Mouse (Mus musculus) limb, embryonic 10.5 days (tissue): Measurements from ENCODE around the gene Pygo2. TPM values are rescaled to one million over a fixed set of nuclear protein-coding genes. Genes with fewer than 3 reads are reported as not detected.
"Not testable (repeated sequence)": the region's sequence is repeated elsewhere in the genome, so short reads cannot be mapped to it uniquely, and the experiment has no call there.

Experiments
- DNase-seq: peaks from one replicate; pipeline ENCODE4 v3.0.0-alpha.2; 2017; ENCODE audit warnings: low spot score
- H3K27ac ChIP-seq: fragments of 300-500 bp; sonication (generic); 2 replicates; pipeline ENCODE4 v1.5.1; 2016; ENCODE audit warnings: mild to moderate bottlenecking
- H3K27me3 ChIP-seq: fragments of 300-500 bp; sonication (generic); 2 replicates; pipeline ENCODE4 v1.6.1; 2016; ENCODE audit warnings: low read depth, mild to moderate bottlenecking; ENCODE audit not compliant: poor library complexity, severe bottlenecking
- H3K36me3 ChIP-seq: fragments of 300-500 bp; sonication (generic); 2 replicates; pipeline ENCODE4 v1.6.1; 2016; ENCODE audit warnings: mild to moderate bottlenecking, moderate library complexity
- H3K4me1 ChIP-seq: fragments of 300-500 bp; sonication (generic); 2 replicates; pipeline ENCODE4 v1.6.1; 2016
- H3K4me3 ChIP-seq: fragments of 300-500 bp; sonication (generic); 2 replicates; pipeline ENCODE4 v1.5.1; 2016; ENCODE audit warnings: mild to moderate bottlenecking, moderate library complexity
- H3K9me3 ChIP-seq: fragments of 300-500 bp; sonication (generic); replicated peaks from 2 replicates; pipeline ENCODE4 v1.6.1; 2016; ENCODE audit warnings: mild to moderate bottlenecking
- WGBS: fragments of 180-500 bp; shearing (Covaris S2); methylation state at CpG from one replicate; pipeline ENCODE4 v1.1.7; 2016; 5-methylcytosine and 5-hydroxymethylcytosine counted together
- polyA plus RNA-seq: library from polyadenylated mRNA; unstranded; fragments of >200 nt; fragmentation: Nextera tagmentation; extraction: Ambion mirVana; gene quantifications from 2 replicates; pipeline ENCODE4 v1.2.1, GENCODE M21; 2016

The Pygo2 gene
- polyA plus RNA-seq, 1 experiment from 2014 or later: 53.5 TPM

DNA sequence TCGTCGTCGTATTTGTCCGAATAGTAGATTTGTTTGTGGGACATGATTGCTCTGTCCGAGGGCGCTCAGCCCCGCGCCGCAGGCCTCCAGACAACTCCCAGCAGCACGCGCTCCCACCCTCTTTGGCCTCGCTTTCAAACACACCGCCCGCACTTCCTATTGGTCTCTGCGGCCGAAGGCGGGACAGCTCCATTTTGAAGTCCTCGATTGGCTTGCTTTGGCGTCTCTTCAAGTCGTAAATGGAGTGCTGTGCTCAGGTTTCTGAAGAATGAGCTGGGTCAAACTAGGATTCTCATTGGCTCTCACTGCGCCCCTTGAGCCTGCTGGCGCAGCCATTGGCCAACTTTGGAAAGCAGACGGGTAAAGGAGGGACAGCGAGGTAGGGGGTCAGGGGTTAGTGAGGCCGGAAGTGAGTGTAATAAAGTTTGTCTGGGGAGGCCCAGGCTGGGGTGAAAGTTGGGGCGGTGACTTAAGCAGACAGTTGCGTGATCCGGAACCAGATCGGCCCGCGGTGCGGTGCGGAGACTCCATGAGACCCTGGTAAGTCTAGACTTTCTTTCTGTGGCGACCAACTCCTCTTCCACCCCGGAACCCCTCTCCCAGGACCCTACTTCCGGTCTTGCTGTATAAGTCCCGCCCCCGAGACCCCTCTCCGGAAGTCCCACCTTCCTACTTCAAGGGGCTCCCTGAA lies 11.7 kb upstream of the Pygo2 start, which contains the start of the genes Cks1b and Shc1:
Cks1b (minus strand) TSS at position 214 of the 691 bp plus-strand sequence.
Shc1 (plus strand) TSS at position 274 of the 691 bp plus-strand sequence.
- peaks cover 45% of the 10 kb centered on the region for H3K36me3 ChIP-seq
- H3K4me3 ChIP-seq: peak within 1 kb of the TSS; percentile 73
- DNase-seq: peak; percentile 88
- peaks cover 48% of the 10 kb centered on the region for H3K4me1 ChIP-seq
- H3K27me3 ChIP-seq: no peaks in the 10 kb centered on the region
- under 1% methylated on average over 39 of the region's 39 CpGs for WGBS
- peak within 1 kb of the TSS; percentile 88 for H3K27ac ChIP-seq
- no peaks in the 10 kb centered on the region for H3K9me3 ChIP-seq

DNA sequence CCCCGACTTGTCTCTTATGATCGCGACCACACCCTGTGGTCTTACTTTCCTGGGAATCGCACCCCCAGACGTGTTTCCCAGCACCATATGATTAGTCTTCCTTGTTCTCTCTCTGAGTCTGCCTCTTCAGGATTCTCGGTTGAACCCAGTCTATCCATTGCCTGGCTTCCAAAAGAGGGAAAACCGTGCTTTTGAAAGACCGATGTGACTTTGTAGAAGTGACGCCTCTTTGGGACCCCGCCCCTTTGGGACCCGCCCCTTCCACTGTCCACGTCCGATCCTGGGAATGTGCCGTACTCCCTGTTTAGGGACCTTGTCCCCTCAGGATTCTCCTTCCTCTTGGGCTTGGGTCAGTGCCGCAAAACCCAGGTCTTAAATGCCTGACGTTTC lies 11.2 kb upstream of the Pygo2 start:
- H3K36me3 ChIP-seq: peaks cover 46% of the 10 kb centered on the region
- H3K27ac ChIP-seq: peak overlapping the region; percentile 88
- DNase-seq: peak; percentile 84
- H3K27me3 ChIP-seq: no peaks in the 10 kb centered on the region
- H3K9me3 ChIP-seq: no peaks in the 10 kb centered on the region
- H3K4me1 ChIP-seq: peaks cover 50% of the 10 kb centered on the region
- WGBS: under 1% methylated on average over 16 of the region's 16 CpGs
- peak overlapping the region; percentile 73 for H3K4me3 ChIP-seq

DNA sequence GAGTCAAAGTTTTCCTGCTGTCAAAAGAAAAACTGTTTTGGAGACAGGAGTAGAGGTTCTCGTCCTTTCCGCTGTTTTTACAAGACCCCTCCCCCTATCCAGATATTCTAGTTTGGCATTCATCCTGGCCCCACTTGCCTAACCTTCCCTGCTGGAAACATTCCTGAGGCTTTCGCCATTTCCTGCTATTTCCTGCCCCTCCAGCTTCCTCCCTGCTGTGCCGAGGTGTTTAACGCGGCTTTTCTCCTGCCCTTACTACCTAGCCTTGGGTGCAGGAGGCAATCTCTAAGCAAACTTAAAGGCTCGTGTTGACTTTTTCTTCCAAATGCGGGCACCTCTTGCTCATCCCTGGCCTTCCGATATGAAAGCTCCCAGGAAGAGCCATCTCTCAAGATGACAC lies 10.4 kb upstream of the Pygo2 start:
- Histone ChIP-seq H3K36me3 (peaks cover 46% of the 10 kb centered on the region), H3K4me1 (peaks cover 50% of the 10 kb centered on the region), H3K27me3 (no peaks in the 10 kb centered on the region), H3K27ac (peak overlapping the region; percentile 88), H3K9me3 (no peaks in the 10 kb centered on the region), H3K4me3 (peak overlapping the region; percentile 73)
- DNase-seq: peak; percentile 62
- WGBS: 2% methylated on average over 9 of the region's 9 CpGs

DNA sequence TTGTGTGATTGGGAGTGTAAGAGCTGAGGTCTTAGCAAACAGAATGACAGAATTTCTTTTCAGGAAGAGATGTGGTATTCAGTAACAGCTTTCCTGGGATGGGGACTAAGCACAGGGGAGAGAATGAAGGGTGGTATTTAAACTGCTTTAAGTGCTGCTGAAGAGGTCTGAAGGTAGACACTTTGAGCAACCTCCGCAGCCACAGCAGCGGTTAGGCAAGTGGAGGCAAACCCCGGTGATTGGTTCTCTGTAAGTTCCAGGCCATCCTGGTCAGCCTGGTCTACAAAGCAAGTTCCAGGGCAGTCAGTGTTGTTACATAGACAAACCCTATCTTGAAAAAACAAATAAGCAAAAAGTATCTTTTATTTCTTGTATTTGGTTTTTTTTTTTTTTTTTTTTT lies 10.0 kb upstream of the Pygo2 start:
- Histone ChIP-seq H3K36me3 (peaks cover 46% of the 10 kb centered on the region), H3K27ac (peak overlapping the region; percentile 88), H3K9me3 (no peaks in the 10 kb centered on the region), H3K4me1 (peaks cover 50% of the 10 kb centered on the region), H3K27me3 (no peaks in the 10 kb centered on the region), H3K4me3 (peak overlapping the region; percentile 73)
- no peak for DNase-seq
- WGBS: 22% methylated on average over 3 of the region's 3 CpGs

DNA sequence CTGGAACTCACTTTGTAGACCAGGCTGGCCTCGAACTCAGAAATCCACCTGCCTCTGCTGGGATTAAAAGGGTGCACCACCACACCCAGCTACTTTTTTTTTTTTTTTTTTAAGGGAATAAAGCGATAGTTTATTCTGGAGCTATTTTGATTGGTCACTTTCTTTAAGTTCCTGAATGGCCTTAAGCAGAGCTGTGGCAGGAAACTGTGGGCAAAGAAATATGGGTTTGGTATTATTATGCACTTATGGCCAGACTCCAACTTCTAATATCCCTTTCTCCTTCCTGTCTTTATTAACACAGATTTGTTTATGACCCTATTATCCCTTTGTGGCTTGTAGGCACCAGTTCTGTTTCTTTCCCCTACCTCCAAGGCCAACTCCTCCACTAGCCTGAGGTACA lies 9.6 kb upstream of the Pygo2 start:
- Histone ChIP-seq H3K27me3 (no peaks in the 10 kb centered on the region), H3K4me1 (peaks cover 50% of the 10 kb centered on the region), H3K9me3 (no peaks in the 10 kb centered on the region), H3K36me3 (peaks cover 46% of the 10 kb centered on the region), H3K4me3 (peak overlapping the region; percentile 73), H3K27ac (peak overlapping the region; percentile 87)
- no peak for DNase-seq
- WGBS: 43% methylated on average over 2 of the region's 2 CpGs

DNA sequence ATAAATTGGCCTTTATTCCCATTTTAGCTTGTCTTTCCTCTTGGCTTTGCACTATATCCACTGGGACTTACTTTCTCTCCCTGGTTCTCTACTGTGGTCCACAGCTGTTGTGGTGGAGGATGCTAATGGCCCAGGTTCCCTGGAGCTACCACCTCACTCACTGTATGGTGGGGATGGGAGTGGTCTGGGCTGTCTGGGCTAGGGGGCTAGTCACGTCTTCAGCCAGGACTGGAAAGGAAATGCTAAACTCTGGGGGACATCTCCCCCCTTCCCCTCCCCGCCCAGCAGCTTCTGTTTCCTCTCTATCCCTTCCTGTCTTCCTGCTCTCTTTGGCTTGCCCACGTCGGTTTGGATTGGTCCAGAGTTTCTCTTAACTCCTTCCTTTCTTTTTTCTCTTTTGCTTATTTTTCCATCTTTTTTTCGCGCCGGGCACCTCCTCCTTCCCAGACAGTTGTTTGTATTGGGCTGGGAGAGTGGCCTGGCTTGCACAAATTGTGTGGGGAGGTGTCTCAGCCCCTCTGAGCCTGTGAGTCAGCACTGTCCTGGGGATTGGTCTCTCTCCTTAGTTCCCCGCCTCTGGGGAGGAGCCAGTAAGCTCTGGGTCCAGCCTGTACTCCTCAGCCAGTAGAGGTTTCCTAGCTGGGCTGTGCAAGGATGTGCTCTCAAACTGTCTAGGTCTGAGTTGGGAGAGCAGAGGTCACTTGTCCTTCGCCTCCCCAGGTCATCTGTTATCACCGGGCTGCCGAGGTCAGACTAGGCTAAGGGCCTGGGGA lies 8.8 kb upstream of the Pygo2 start:
- DNase-seq: peak; percentile 68
- WGBS: 3% methylated on average over 11 of the region's 11 CpGs
- peaks cover 50% of the 10 kb centered on the region for H3K4me1 ChIP-seq

DNA sequence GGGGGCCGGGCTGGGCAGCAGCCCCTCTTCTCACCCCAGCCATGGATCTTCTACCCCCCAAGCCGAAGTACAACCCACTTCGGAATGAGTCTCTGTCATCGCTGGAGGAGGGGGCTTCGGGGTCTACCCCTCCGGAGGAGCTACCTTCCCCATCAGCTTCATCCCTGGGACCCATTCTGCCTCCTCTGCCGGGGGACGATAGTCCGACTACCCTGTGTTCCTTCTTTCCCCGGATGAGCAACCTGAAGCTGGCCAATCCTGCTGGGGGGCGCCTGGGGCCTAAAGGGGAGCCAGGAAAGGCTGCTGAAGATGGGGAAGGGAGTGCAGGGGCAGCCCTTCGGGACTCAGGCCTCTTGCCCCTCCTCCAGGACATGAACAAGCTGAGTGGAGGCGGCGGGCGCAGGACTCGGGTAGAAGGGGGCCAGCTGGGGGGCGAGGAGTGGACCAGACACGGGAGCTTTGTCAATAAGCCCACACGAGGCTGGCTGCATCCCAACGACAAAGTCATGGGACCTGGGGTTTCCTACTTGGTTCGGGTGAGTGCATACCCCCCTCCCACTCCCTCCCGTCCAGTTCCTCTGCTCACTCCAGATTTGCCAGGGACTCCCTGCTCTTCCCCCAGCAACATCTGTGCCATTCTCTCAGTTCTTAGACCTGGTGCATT lies 8.1 kb upstream of the Pygo2 start:
- peak overlapping the region; percentile 55 for H3K4me3 ChIP-seq
- peak overlapping the region; percentile 87 for H3K27ac ChIP-seq
- H3K4me1 ChIP-seq: peaks cover 44% of the 10 kb centered on the region
- DNase-seq: peak; percentile 38
- H3K36me3 ChIP-seq: peaks cover 47% of the 10 kb centered on the region
- no peaks in the 10 kb centered on the region for H3K27me3 ChIP-seq
- H3K9me3 ChIP-seq: no peaks in the 10 kb centered on the region
- 7% methylated on average over 22 of the region's 22 CpGs for WGBS

More for the DNA sequence above, 8.8 kb upstream of the Pygo2 start:
- Histone ChIP-seq H3K9me3 (no peaks in the 10 kb centered on the region), H3K27ac (peak overlapping the region; percentile 87), H3K36me3 (peaks cover 46% of the 10 kb centered on the region), H3K4me3 (peak overlapping the region; percentile 55), H3K27me3 (no peaks in the 10 kb centered on the region)

DNA sequence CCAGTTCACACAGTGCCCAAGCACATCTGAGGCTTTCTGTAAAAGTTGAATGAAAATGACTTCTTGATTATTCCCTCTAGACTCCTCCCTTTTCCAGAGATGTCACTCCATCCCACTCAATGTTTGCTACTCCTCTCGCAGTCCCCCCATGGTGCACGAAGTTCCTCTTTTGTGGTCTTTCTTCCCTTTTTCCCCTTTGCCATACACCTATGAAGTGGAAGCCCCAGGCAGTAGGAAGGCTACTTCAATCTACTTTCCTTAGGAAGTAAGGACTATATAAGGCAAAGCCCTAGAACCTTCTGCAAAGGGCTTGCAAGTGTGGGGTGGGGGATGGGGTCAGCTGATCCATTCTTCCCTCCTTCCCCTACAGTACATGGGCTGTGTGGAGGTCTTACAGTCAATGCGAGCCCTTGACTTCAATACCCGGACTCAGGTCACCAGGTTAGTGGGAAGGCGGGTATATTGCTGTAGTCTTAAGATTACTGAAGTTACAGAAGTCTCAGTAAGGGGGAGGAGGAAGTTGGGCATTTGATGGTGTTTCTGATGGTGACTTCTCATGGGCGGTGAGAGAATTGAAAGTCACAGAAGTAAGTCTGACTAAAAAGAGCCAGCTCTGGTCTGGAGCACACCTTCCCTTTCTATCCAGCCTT lies 7.3 kb upstream of the Pygo2 start:
- WGBS: 85% methylated on average over 6 of the region's 6 CpGs
- Histone ChIP-seq H3K9me3 (no peaks in the 10 kb centered on the region), H3K4me3 (peak overlapping the region; percentile 55), H3K27me3 (no peaks in the 10 kb centered on the region), H3K36me3 (peaks cover 54% of the 10 kb centered on the region), H3K27ac (peak overlapping the region; percentile 87), H3K4me1 (peaks cover 44% of the 10 kb centered on the region)
- DNase-seq: no peak

DNA sequence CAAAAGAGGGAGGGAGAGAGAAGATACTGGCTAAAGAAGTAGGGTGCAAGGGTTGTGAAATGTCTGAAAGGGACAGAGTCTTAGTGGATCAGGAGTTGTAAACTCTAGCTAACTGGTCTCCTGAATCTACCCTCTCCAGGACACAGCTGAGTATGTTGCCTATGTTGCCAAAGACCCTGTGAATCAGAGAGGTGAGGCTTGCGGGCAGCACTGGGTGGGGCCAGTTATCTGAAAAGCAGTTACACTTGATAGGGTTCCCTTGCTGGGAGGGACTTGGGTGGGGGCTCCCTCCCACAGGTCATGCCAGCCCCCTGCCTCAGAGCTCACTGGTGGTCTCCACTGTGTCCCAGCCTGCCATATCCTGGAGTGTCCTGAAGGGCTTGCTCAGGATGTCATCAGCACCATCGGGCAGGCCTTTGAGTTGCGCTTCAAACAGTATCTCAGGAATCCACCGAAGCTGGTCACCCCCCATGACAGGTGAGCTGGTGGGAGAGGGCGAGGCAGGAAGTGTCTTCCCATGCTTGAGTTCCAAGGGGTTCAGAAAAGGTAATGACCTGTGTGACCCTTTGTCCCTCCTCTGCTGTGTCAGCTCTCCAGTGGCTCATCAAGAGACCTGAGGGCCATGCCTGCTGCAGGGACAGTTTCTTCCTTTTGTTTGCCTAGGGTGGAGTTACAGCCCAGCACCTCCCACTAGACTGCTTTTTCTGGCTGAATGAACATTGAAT lies 5.4 kb upstream of the Pygo2 start:
- peaks cover 39% of the 10 kb centered on the region for H3K4me1 ChIP-seq
- H3K27me3 ChIP-seq: no peaks in the 10 kb centered on the region
- WGBS: 89% methylated on average over 5 of the region's 5 CpGs
- H3K36me3 ChIP-seq: peaks cover 67% of the 10 kb centered on the region
- H3K27ac ChIP-seq: no peak overlapping the region
- no peak for DNase-seq
- no peak overlapping the region for H3K4me3 ChIP-seq
- no peaks in the 10 kb centered on the region for H3K9me3 ChIP-seq

DNA sequence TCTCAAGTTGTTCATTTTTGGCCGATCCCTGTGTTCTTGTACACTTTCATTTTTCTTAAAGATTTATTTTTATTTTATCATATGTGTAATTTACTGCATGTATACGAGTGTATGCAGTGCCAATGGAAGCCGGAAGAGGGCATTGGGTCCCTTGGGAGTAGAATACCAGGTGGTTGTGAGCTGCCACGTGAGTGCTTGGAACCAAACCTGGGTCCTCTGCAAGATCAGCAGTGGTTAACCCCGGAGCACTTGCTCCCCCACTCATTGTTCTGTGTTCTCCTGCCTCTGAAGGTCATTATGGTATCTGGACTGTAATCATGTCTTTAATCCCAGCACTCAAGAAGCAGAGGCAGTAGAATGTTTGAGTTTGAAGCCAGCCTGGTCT lies 4.9 kb upstream of the Pygo2 start:
- H3K4me1 ChIP-seq: peaks cover 37% of the 10 kb centered on the region
- H3K9me3 ChIP-seq: no peaks in the 10 kb centered on the region
- peaks cover 67% of the 10 kb centered on the region for H3K36me3 ChIP-seq
- no peak for DNase-seq
- H3K27ac ChIP-seq: no peak overlapping the region
- no peaks in the 10 kb centered on the region for H3K27me3 ChIP-seq
- no peak overlapping the region for H3K4me3 ChIP-seq
- 89% methylated on average over 5 of the region's 5 CpGs for WGBS

DNA sequence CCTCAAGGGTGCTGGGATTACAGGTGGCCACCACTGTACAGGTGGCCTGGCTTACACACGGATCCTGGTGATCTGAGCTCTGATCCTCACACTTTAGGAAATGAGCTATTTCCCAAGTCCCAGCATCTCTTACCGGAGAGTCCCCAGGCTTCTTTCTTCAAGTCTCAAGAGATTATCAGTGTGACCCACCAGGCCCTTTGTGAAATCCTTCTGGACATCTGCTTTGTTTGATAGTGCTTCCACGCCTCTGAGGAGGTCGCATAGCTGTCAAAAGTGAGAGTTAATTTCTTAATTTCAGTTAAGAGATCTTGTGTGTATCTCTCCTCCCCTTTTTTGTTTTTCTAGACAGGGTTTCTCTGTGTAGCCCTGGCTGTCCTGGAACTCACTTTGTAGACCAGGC lies 4.1 kb upstream of the Pygo2 start:
- H3K36me3 ChIP-seq: peaks cover 67% of the 10 kb centered on the region
- WGBS: 92% methylated on average over 4 of the region's 4 CpGs

DNA sequence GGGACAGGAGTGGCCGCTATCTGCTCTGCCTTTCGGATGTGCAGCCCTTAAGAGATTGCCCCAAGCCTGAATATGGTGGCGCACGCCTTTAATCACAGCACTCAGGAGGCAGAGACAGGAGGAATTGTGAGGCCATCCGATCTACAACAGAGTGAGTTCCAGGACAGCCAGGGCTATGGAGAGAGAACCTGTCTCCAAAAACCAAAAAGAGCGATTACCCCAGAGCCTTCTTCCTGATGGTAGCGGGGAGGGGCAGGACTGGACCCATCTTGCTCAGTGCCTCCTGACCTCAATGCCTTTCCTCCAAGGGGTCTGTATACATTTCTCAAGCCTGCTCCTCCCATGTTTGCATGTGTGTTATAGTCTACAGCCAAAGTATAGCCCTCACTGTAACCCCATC lies 993 bp upstream of the Pygo2 start:
- H3K36me3 ChIP-seq: peaks cover 75% of the 10 kb centered on the region

More for the DNA sequence above, 4.1 kb upstream of the Pygo2 start:
- DNase-seq: no peak
- no peaks in the 10 kb centered on the region for H3K9me3 ChIP-seq
- peaks cover 37% of the 10 kb centered on the region for H3K4me1 ChIP-seq
- no peaks in the 10 kb centered on the region for H3K27me3 ChIP-seq
- no peak overlapping the region for H3K4me3 ChIP-seq
- H3K27ac ChIP-seq: no peak overlapping the region

More for the DNA sequence above, 993 bp upstream of the Pygo2 start:
- not testable (repeated sequence) for H3K27me3 ChIP-seq, DNase-seq, H3K9me3 ChIP-seq, H3K4me3 ChIP-seq, H3K27ac ChIP-seq
- H3K4me1 ChIP-seq: peaks cover 24% of the 10 kb centered on the region
- 91% methylated on average over 7 of the region's 7 CpGs for WGBS
